Mouse (Mus musculus): ENCODE measurements at regions not wholly inside any gene's neighbourhood (a gene's known extent, or its start where the extent isn't known, plus 50 kb on each side); places are given as distances from the start of the nearest gene placed in this dataset.

- no peak for DNase-seq
These were observed 151.9 kb upstream of the Adamts16 start for GRCm38 (mm10) chr13:70993522-70993921.

DNA sequence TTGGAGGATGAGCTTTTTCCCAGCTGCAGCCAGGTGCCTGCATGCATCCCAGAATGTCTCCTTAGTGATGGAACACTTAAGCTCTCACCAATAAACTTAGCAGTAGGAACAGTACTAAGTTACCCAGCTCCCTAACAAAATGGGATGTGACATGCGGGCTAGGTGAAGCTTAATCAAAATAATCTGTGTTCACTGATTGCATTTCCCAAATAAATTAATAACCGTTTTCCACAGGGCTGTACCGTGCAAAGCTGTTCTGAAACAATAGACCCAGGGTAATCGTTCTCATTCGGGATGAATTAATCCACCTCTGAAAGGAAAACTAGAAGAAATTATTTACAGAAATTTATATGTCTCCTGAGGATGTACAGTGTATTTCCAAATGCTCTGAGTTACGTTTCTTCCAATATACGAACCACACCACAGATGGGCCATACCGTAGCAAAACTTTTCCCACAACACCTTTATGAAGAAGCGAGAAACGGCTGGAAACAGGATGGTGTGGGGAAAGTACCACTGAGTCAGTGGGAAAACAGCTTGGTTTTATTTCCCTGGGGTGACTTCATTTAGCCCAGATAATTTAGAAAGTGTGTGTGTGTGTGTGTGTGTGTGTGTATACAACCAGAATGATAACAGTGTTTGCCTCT, 148.5 kb upstream of the Adamts16 start:
- no peak for DNase-seq

DNA sequence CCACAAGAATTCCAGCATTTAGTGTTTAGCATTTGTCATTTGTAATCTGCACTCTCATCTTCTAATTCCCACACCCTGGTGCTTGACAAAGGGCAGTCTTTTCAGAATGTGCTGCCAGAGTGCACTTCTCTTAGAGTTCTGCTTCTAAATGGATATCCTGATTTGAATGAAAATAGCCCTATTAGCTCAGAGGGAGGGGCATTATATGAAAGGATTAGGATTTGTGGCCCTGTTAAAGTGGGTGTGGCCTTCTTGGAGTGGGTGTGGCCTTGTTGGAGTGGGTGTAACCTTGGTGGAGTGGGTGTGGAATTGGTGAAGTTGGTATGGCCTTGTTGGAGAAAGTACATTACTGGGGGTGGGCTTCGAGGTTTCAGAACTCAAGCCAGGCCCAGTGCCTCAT, 137.7 kb upstream of the Adamts16 start:
- DNase-seq, result no peak

GRCm38 (mm10) chr13:70978547-70979307, 137.1 kb upstream of the Adamts16 start:
- no peak for DNase-seq

DNA sequence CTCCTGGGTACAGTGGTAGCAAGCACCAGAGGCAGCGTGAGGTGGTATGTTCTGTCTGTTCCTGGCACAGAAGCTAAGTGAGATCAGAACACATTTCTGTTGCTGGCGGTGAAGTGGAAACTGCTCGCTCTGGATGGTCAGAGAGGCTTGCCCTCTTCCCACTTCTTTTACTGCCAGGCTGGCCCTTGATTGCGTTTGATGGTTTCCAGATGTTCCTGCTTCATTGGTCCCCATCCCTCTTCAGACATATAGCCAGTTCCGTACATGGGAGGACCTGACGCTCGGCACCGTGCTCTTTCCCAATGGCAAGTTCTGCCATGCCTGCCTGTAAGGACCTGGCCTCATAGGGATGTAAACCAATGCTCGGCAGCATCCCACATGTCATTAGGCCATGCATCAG, 128.0 kb upstream of the Adamts16 start:
- DNase-seq, result no peak

GRCm38 (mm10) chr13:70967781-70968180, 126.2 kb upstream of the Adamts16 start:
- no peak for DNase-seq

GRCm38 (mm10) chr13:70963384-70963783, 121.8 kb upstream of the Adamts16 start:
- DNase-seq, result peak in 1 of 2 experiments; percentile 35

GRCm38 (mm10) chr13:70934309-70935037, 92.9 kb upstream of the Adamts16 start:
- DNase-seq, result no peak

GRCm38 (mm10) chr13:70913834-70914233, 72.2 kb upstream of the Adamts16 start:
- DNase-seq, result no peak

- no peak for DNase-seq
These were observed 69.3 kb upstream of the Adamts16 start for GRCm38 (mm10) chr13:70910934-70911333.

- no peak for DNase-seq
These were observed 63.2 kb upstream of the Adamts16 start for GRCm38 (mm10) chr13:70904834-70905233.

- no peak for DNase-seq
These were observed 62.2 kb upstream of the Adamts16 start for GRCm38 (mm10) chr13:70903831-70904230.

DNA sequence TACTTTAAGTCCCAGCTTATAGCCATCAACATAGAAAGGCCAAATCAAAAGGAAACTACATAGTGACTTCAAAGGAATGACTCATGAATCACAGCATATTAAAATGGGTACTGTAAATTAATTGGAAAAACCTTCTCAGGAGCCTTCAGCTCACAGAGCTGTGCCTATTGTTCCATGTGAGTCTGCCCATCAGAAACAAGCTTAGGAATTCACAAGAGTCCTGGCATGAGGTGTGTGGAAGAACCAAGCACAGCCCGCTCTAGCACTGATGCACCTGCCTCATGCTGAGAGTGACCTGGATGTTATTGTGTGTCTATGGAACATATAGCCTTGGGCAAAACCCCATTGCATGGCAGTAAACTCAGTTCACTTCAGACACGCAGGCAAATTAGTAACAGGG, 61.5 kb upstream of the Adamts16 start:
- no peak for DNase-seq

DNA sequence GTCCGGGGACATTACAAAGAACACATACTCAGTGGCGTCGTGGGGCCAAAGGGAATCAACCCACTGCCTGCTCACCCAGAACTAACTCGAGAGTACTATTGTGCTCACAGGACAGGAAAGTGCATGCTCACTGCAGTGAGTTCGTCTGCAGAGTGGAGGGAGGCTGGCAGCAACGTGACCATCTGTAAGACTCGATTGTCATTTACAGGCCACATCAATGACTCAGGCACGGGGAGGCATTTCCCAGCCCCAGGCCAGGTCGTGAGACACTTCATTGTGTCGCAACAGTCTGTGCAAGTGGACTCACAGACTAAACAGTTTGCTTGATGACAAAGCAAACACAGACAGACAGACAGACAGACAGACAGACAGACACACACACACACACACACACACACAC, 61.1 kb upstream of the Adamts16 start:
- no peak for DNase-seq

GRCm38 (mm10) chr13:70891634-70892033, 50.0 kb upstream of the Adamts16 start:
- no peak for DNase-seq

Measured in kidney, postnatal 25 days (tissue).